Comparison of ENCODE assay signal across 15 mouse cellular contexts in genomic region chr7:80911053-80911452, GRCm38 (mm10). TPM values are rescaled to one million over a fixed set of nuclear protein-coding genes. Genes with fewer than 3 reads are reported as not detected.
DNase-seq lines count a peak whose midpoint lies in the region; ATAC-seq and TF ChIP-seq lines count a peak whose summit lies in the region.
"Had no signal": no experiment of that assay in that cellular context is flagged by ENCODE, and none has a peak within 500 bp of the region (broad histone marks: within the 10 kb centered on the region; RNA-seq: fewer than 3 reads in every experiment).

No protein-coding gene starts in this region.

- H3K9me3 ChIP-seq in intestine, embryonic 16.5 days (ENCODE audit: control insufficient read depth, low read length) = no peaks in the 10 kb centered on the region
- no peaks in the 10 kb centered on the region for H3K9me3 ChIP-seq in stomach, postnatal 0 days (ENCODE audit: control insufficient read depth, low read length)
- H3K9me3 ChIP-seq: G1E; megakaryocyte, embryonic 14.5 days had no signal

- no peaks in the 10 kb centered on the region for H3K4me1 ChIP-seq in intestine, embryonic 16.5 days (ENCODE audit: control insufficient read depth, insufficient read depth, low read length)
- no peaks in the 10 kb centered on the region for H3K4me1 ChIP-seq in stomach, postnatal 0 days (replicated peaks; ENCODE audit: control insufficient read depth, insufficient read depth)

- no peak for TF ChIP-seq CTCF in stomach, postnatal 0 days (IDR thresholded peaks at IDR 0.05; ENCODE audit: low read depth)
- no peak for TF ChIP-seq CTCF in layer of hippocampus, adult 2 months (conservative IDR thresholded peaks at IDR 0.05)

- H3K27ac ChIP-seq in intestine, embryonic 16.5 days (ENCODE audit: low read length) = no peak overlapping the region
- H3K27ac ChIP-seq in stomach, postnatal 0 days (replicated peaks) = no peak overlapping the region
- H3K27ac ChIP-seq in layer of hippocampus, adult 2 months = no peak overlapping the region

- WGBS in intestine, embryonic 16.5 days = 75% methylated on average over 7 of the region's 7 CpGs
- WGBS in stomach, postnatal 0 days = 68% methylated on average over 7 of the region's 7 CpGs

- DNase-seq in kidney, postnatal 36 days = peak; percentile 48 to 52
- no peak for DNase-seq in kidney, postnatal 10 days
- DNase-seq in WW6 (ENCODE audit: low read depth, low spot score) (peak; percentile 69), MN1 (ENCODE audit: low spot score) (no peak)
- DNase-seq in stomach, postnatal 0 days (ENCODE audit: low spot score) = no peak
- DNase-seq in layer of hippocampus, adult 2 months (ENCODE audit: low spot score in 2 of 2) = no peak
- DNase-seq: cerebellum, postnatal 36 days; lung, adult 2 months; right cerebral cortex, postnatal 25 days; thymus, postnatal 14 days had no signal

- H3K4me3 ChIP-seq in intestine, embryonic 16.5 days (ENCODE audit: low read length) = no peak overlapping the region
- no peak overlapping the region for H3K4me3 ChIP-seq in stomach, postnatal 0 days (ENCODE audit: low read depth, low read length)
- H3K4me3 ChIP-seq in layer of hippocampus, adult 2 months = no peak overlapping the region
- H3K4me3 ChIP-seq: megakaryocyte, embryonic 14.5 days; myocyte had no signal

- ATAC-seq in intestine, embryonic 16.5 days = peak; percentile 59
- peak; percentile 53; the same call in 1 of the 2 replicates for ATAC-seq in stomach, postnatal 0 days (ENCODE audit: low FRiP score, low TSS enrichment)

- no peak overlapping the region for H3K9ac ChIP-seq in intestine, embryonic 16.5 days (ENCODE audit: low read depth, low read length)
- no peak overlapping the region for H3K9ac ChIP-seq in stomach, postnatal 0 days (ENCODE audit: low read length)

- no peaks in the 10 kb centered on the region for H3K27me3 ChIP-seq in intestine, embryonic 16.5 days (replicated peaks; ENCODE audit: control insufficient read depth, insufficient read depth, low read length)
- H3K27me3 ChIP-seq in stomach, postnatal 0 days (ENCODE audit: control insufficient read depth, insufficient read depth, low read length) = no peaks in the 10 kb centered on the region
- H3K27me3 ChIP-seq: megakaryocyte, embryonic 14.5 days had no signal

- H3K36me3 ChIP-seq in intestine, embryonic 16.5 days (ENCODE audit: control insufficient read depth, insufficient read depth, low read length) = 0 out of 2 replicates have a peak, but pooled peaks cover 5% of the 10 kb centered on the region
- peaks cover 7% of the 10 kb centered on the region; the same call in 1 of the 2 replicates for H3K36me3 ChIP-seq in stomach, postnatal 0 days (ENCODE audit: control insufficient read depth, insufficient read depth, low read length)

- no peak for TF ChIP-seq EP300 in stomach, postnatal 0 days (optimal IDR thresholded peaks at IDR 0.05)

- H3K4me2 ChIP-seq in intestine, embryonic 16.5 days (ENCODE audit: low read depth, low read length) = no peak overlapping the region
- no peak overlapping the region for H3K4me2 ChIP-seq in stomach, postnatal 0 days (replicated peaks; ENCODE audit: low read depth)

RNA-seq across cellular contexts. Expression of gene Nmb, which starts 6.2 kb away (rescaled TPM):
- polyA plus RNA-seq in intestine, embryonic 16.5 days (2015; fragmentation: Nextera tagmentation; extraction: Ambion mirVana) = 3.9 and 4.1 TPM in 2 replicates
- polyA plus RNA-seq in stomach, postnatal 0 days (2015; fragmentation: Nextera tagmentation; extraction: Ambion mirVana) = 1.9 and 3.3 TPM in 2 replicates
- total RNA-seq in layer of hippocampus, adult 2 months (2021) = 10 to 100 TPM; 10.7 to 13.7 TPM
- total RNA-seq: granulocyte monocyte progenitor cell, adult 5-6 weeks had no signal

RNA-seq across cellular contexts. Expression of gene Wdr73, which starts 10.0 kb away (rescaled TPM):
- 27.8 and 33.4 TPM in 2 replicates for polyA plus RNA-seq in intestine, embryonic 16.5 days (2015; fragmentation: Nextera tagmentation; extraction: Ambion mirVana)
- 16.8 and 16.9 TPM in 2 replicates for polyA plus RNA-seq in stomach, postnatal 0 days (2015; fragmentation: Nextera tagmentation; extraction: Ambion mirVana)
- 10 to 100 TPM; 31.2 to 33.3 TPM for total RNA-seq in layer of hippocampus, adult 2 months (2021)

RNA-seq across cellular contexts. Expression of gene Sec11a, which starts 36.5 kb away (rescaled TPM):
- polyA plus RNA-seq in intestine, embryonic 16.5 days (2015; fragmentation: Nextera tagmentation; extraction: Ambion mirVana) = 234 and 256 TPM in 2 replicates
- polyA plus RNA-seq in stomach, postnatal 0 days (2015; fragmentation: Nextera tagmentation; extraction: Ambion mirVana) = 167 and 168 TPM in 2 replicates
- total RNA-seq in layer of hippocampus, adult 2 months (2021) = 10 to 100 TPM; 54.2 to 56.2 TPM

RNA-seq across cellular contexts. Expression of gene Zscan2, which starts 50.3 kb away (rescaled TPM):
- 1.4 TPM in 2 replicates for polyA plus RNA-seq in intestine, embryonic 16.5 days (2015; fragmentation: Nextera tagmentation; extraction: Ambion mirVana)
- polyA plus RNA-seq in stomach, postnatal 0 days (2015; fragmentation: Nextera tagmentation; extraction: Ambion mirVana) = 0.63 and 0.76 TPM in 2 replicates
- total RNA-seq in layer of hippocampus, adult 2 months (2021) = 10 to 100 TPM; 15.1 to 17.4 TPM

Comparison
In these comparisons a context has a peak if more than half of its experiments do, and no peak if none do; other contexts are left out.
1. DNase-seq: peak in kidney, postnatal 36 days (2 of 2) and WW6 (single experiment); none in kidney, postnatal 10 days (single experiment), stomach, postnatal 0 days (single experiment), layer of hippocampus, adult 2 months (0 of 2) and MN1 (single experiment).